13 mouse cellular contexts compared by ENCODE assay signal in the genomic region with DNA sequence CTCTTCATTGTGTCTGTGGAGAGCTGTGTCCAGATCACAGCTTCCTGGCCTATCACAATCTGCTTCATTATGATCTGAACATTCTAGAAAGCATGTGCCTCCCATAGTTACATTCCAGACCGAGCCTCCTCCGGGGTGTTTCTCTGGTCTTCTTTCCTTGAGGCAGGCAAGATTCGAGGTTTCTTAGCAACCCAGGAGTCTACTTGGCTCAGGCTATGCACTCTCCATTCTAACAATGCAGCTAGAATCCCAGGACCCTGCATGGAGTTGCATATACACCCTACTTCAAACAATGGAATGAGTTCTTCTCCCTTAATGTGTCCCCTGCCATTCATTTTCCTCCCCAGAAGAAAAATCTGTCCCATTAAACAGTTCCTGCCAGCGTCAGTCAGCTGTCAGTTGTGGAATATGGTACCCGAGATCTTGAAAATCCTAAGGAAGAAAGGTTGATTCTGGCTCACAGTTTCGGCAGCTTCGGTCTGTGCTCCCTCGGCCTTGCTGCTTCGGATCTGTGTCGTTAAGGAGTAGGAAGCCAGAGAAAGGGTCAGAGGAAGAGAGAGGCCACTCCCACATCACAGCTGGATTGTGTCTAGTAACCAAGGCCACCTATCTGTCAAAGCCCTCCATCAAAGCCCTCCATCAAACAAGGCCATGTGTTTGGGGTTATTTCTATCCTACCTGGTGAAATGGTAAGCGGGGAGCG.
A peak's percentile ranks its signal among the peaks of the same experiment; 100 is the strongest.
DNase-seq lines count a peak whose midpoint lies in the region; ATAC-seq and TF ChIP-seq lines count a peak whose summit lies in the region.
"Had no signal": no experiment of that assay in that cellular context is flagged by ENCODE, and none has a peak within 500 bp of the region (broad histone marks: within the 10 kb centered on the region; RNA-seq: fewer than 3 reads in every experiment).

No protein-coding gene starts in this region.

- H3K9ac ChIP-seq in midbrain, embryonic 13.5 days (replicated peaks): no peak overlapping the region
- H3K9ac ChIP-seq: heart, embryonic 13.5 days; limb, embryonic 15.5 days had no signal

- intact Hi-C loops in left cerebral cortex, postnatal 36 days (cut with DNase I): no loop called here

- TF ChIP-seq CTCF in E14TG2a.4 (conservative IDR thresholded peaks at IDR 0.05; ENCODE audit: low read length): no peak
- no peak for TF ChIP-seq CTCF in brain, embryonic 14.5 days (IDR thresholded peaks at IDR 0.05; ENCODE audit: borderline replicate concordance, extremely low read depth, insufficient read depth, insufficient read length)

- H3K4me2 ChIP-seq in midbrain, embryonic 13.5 days (replicated peaks): no peak overlapping the region
- H3K4me2 ChIP-seq: limb, embryonic 15.5 days had no signal

- H3K27ac ChIP-seq in hindbrain, embryonic 10.5 days: peak overlapping the region; percentile 78
- peak overlapping the region; percentile 52 for H3K27ac ChIP-seq in midbrain, embryonic 13.5 days
- H3K27ac ChIP-seq: heart, embryonic 13.5 days; limb, embryonic 15.5 days had no signal

- peaks cover 3% of the 10 kb centered on the region; the same call in 1 of the 2 replicates for H3K27me3 ChIP-seq in E14TG2a.4 (ENCODE audit: insufficient read depth, low read length)
- H3K27me3 ChIP-seq in hindbrain, embryonic 10.5 days (ENCODE audit: insufficient read depth, poor library complexity, severe bottlenecking): no peaks in the 10 kb centered on the region
- no peaks in the 10 kb centered on the region for H3K27me3 ChIP-seq in midbrain, embryonic 13.5 days
- H3K27me3 ChIP-seq: heart, embryonic 13.5 days; limb, embryonic 15.5 days had no signal

- ATAC-seq in midbrain, embryonic 13.5 days: peak; percentile 16

- no peak for TF ChIP-seq POLR2A in brain, embryonic 14.5 days (IDR thresholded peaks at IDR 0.05; ENCODE audit: borderline replicate concordance, extremely low read depth, insufficient read depth, insufficient read length, poor library complexity, severe bottlenecking)

- peaks cover 22% of the 10 kb centered on the region for H3K4me1 ChIP-seq in E14TG2a.4 (replicated peaks; ENCODE audit: low read depth, low read length)
- peaks cover 25% of the 10 kb centered on the region for H3K4me1 ChIP-seq in hindbrain, embryonic 10.5 days (replicated peaks)
- H3K4me1 ChIP-seq in midbrain, embryonic 13.5 days (replicated peaks): peaks cover 21% of the 10 kb centered on the region
- H3K4me1 ChIP-seq: heart, embryonic 13.5 days had no signal

- H3K4me3 ChIP-seq in E14TG2a.4 (replicated peaks; ENCODE audit: low read length): peak overlapping the region; percentile 43
- no peak overlapping the region for H3K4me3 ChIP-seq in hindbrain, embryonic 10.5 days
- H3K4me3 ChIP-seq in midbrain, embryonic 13.5 days (replicated peaks): no peak overlapping the region
- H3K4me3 ChIP-seq: heart, embryonic 13.5 days; limb, embryonic 15.5 days had no signal

- H3K36me3 ChIP-seq in E14TG2a.4 (ENCODE audit: insufficient read depth, low read length): no peaks in the 10 kb centered on the region
- H3K36me3 ChIP-seq in hindbrain, embryonic 10.5 days: no peaks in the 10 kb centered on the region
- H3K36me3 ChIP-seq in midbrain, embryonic 13.5 days: no peaks in the 10 kb centered on the region
- H3K36me3 ChIP-seq: heart, embryonic 13.5 days; limb, embryonic 15.5 days had no signal

- DNase-seq in brain, embryonic 14.5 days (ENCODE audit: low read depth): peak; percentile 66
- no peak for DNase-seq in hindbrain, embryonic 10.5 days (ENCODE audit: low spot score)
- DNase-seq in left cerebral cortex, postnatal 36 days (ENCODE audit: low spot score in 2 of 2): no peak
- DNase-seq in left cerebral cortex, adult 11 months (ENCODE audit: low spot score): no peak
- DNase-seq in spleen, adult 18-20 months: no peak
- no peak for DNase-seq in adrenal gland, postnatal 4 days (ENCODE audit: low spot score in 2 of 2)
- DNase-seq: adrenal gland, postnatal 14 days; cerebellum, adult 11-12 months; gastrocnemius, postnatal 14 days had no signal

- no peaks in the 10 kb centered on the region for H3K9me3 ChIP-seq in E14TG2a.4 (ENCODE audit: low read length)
- H3K9me3 ChIP-seq in hindbrain, embryonic 10.5 days: peaks cover 4% of the 10 kb centered on the region; the same call in 1 of the 2 replicates
- no peaks in the 10 kb centered on the region for H3K9me3 ChIP-seq in midbrain, embryonic 13.5 days
- H3K9me3 ChIP-seq: limb, embryonic 15.5 days had no signal

- WGBS in hindbrain, embryonic 10.5 days: 70% methylated on average over 12 of the region's 12 CpGs
- 62% methylated on average over 12 of the region's 12 CpGs for WGBS in midbrain, embryonic 13.5 days
